Mouse (Mus musculus): ENCODE measurements at regions not wholly inside any gene's neighbourhood (a gene's known extent, or its start where the extent isn't known, plus 50 kb on each side); places are given as distances from the start of the nearest gene placed in this dataset.
A peak's percentile ranks its signal among the peaks of the same experiment; 100 is the strongest.

DNA sequence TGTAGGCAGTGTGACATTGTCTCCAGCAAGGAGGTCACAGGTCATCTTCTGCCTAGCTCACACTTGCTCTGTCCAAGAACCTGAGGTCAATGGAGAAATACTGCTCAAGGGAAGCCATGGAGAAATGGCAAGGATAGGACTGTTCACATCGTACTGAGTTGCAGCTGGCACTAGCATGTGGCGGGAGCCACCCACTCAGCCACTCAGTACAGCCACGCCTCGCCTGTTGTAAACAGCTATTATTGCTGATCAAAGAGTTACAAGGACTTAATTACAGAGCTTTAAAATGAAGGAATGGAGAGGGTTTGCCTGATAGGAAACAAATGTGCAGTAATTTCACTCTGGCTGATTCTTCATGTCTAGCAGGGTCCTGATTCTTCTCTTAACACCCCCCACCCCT lies 64.8 kb downstream of the Dll1 start:
- DNase-seq: no peak

DNA sequence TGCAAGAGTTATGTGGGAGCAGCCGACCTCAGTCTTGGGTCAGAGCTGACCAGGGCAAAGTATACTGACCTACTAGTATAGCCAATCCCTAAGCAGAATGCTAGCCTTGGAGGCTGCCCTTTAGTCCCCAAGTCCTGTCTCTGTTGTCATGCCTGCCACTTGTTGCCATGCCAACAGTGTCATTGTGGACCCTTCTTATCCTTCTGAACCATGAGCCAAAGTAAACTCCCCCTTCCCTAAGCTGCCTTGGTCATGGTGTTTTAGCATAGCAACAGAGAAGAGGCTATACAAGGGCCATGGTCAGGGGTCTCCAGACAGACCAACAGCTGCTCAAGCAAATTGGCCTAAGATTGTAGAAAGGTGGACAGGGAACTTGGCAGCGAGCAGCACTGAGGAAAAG lies 66.2 kb downstream of the Dll1 start:
- no peak for DNase-seq

DNA sequence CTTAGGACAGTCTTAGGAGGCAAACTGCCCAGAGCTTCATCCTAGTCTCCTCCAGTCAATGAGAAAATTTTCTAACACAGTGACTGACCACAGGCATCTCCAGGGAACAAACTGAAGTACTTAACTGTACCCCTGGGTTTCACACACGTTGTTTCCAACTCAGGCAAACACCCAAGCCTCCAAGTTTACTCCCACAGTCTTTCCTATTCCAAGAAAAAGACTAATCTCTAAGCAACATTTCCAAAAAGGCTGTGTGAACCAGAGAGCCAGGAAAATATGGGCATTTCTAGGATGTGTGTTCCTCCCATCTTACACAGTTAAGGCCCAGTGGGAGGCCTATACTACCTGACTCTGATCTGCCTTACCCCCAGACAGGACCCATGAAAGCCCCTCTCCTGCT lies 74.6 kb downstream of the Dll1 start:
- no peak for DNase-seq

DNA sequence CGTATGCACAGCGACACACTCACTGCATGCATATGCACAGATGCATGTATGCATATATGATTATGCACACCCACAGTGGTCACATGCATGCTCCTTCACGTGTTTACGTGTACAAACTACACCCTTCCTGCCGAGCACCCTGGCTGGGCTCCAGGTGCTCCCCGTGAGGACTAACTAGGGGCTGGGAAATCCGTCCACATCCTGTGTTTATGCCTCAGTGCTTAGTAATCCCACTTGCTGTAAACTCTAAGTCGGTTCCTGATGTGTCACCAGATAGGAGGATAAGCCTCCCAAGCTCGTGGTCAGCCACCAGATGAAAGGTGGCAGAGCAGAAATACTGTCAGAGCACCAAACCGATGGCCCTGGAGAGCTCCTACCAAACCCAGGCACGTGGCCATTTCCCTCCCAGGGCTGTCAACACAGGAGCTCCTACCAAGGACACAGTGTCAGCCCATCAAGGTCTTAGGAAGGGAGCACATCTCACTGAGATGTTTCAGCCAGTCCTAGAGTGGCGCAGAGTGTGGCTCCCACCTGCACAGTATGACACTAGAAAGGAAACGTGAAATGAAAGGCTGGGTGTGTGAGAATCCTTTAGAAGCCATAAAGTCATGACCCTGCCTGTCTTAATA lies 76.8 kb downstream of the Dll1 start:
- peak in 1 of 2 experiments; percentile 28 for DNase-seq

DNA sequence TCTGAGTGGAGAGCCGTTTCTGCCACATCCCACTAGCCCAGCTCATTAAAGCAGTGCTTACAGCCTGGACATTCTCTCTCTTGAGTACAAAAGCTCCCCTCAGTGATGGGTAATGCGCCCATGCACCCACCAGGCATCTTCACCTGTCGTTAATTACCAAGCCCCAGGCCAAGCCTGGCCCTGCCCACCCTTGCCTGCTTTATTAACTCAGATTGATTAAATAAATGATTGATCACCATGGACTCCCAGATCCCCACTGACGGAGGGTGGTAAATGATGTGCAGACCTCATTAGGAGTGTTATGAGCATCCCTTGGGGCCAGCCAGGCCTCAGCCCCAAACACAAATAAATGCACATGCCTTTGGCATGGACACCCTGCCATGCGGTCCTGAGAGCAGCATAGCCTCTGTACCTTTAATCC lies 82.5 kb downstream of the Dll1 start:
- no peak for DNase-seq

DNA sequence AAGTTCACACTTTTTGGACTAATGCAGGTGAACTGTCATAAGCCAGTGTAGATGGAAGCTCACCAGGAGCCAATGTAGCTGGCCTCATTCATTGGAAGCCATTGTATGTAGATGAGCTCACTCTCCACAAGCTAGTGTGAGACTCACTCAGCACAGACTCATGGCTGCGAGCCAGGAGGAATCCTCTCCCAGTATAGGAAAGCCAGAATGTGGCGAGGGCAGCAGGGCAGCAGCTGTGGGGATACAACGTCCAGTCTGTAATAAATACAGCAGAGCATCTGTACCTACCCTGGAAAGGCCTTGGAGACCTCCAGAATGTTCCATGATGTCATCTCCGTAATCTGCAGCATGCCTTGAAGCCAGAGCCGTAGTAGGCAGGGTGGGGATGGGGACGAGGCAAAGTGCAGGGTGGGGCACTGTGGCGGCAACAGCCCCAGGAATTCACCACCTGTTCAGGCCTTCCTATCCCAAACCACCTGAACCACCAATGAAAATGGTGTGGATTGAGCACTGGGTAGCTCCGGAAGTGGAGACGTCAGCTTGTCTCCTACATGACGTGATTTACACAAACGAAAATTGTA lies 84.1 kb downstream of the Dll1 start:
- no peak for DNase-seq

DNA sequence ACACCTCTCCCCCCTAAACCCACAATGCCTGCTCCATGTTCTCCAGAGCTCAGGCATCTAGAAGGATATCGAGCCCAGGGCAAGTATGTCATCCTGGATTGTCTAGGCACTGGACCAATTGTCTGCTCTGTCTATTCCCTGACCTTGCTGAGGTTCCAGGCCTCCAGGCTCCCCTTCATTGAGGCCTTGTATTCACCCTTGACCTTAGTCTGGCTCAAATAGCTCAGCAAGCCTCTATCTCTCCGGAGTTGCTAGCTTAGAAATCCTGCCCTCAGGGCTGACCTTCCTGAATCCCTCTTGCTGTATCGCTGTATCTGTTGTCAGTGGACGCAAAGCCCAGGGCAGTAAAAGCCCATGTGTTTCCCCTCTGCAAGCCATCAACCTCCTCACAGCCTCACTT lies 85.0 kb downstream of the Dll1 start:
- no peak for DNase-seq

DNA sequence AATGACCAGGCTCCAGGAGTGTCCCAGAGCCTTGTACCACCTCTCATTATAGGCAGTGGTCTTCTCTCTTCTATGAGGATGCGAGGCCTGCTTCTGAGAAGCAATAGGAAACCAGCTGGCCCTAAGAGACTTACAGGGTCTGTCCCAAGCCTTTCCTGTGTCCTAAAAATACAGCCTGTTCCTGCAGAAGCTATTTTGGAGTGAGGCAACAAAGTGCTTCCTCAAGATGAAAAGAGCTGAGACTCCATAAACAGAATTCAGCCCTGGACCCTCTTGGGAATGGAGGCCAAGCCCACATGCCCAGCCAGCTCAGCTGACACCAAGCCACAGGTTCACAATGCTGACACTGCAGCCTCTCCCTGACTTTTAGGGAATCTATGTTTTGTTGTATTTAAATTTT lies 86.3 kb downstream of the Dll1 start:
- DNase-seq: peak in 1 of 2 experiments; percentile 55

DNA sequence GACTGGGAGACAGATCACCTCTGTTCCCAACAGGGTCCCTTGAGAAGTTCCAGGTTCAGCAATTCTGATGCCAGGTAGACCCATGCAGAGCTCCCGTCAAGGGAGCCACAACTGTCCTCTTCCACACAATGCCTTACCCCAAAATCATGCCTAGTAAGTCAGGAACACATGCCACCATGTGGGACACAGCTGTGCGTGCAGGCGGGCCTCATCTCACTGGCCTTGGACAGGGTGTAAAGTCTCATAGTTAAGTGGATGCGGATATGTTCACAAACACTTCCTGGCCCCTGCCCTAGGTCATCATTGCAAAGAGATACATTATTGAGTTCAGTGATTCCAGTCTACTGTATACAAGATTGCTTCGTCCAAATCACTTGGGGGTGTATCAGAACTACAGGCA lies 87.6 kb downstream of the Dll1 start:
- DNase-seq: no peak

DNA sequence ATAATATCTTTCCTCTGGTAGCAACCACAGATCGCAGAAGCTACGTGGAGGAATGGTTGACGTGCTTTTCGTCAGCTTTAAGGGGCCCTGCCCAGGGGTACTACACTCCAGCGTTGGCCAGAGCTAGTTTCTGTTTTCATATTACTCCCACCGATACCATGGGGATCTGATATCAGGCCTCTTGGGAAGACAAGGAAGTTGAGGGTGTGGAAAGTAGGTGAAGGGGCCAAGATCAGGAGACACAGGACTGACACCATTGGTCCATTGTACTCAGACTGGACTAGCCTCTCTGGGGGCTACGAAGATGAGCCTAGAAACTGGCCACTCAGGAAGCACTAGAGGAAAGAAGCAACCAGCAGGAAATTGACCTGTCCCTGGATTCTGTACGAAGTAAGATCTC lies 88.0 kb downstream of the Dll1 start:
- no peak for DNase-seq

DNA sequence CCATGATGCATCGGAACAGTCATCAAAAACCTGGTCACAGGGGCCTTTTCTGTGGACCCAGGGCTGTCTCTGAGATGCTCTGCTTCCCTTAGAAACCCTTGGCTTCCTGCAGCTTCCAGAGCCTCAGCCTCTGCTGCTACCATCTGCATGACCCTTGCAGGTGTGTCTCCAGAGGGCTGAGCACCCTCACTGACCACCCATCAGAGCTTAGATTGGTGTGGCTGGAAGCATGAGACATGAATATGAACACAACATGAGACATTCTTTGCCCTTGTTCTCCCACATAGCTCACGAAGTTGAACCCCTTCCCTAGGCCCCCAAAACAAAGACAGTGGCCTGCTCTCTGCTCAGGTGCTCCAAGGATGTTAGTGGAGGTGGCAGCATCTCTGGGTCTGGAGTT lies 90.1 kb downstream of the Dll1 start:
- no peak for DNase-seq

DNA sequence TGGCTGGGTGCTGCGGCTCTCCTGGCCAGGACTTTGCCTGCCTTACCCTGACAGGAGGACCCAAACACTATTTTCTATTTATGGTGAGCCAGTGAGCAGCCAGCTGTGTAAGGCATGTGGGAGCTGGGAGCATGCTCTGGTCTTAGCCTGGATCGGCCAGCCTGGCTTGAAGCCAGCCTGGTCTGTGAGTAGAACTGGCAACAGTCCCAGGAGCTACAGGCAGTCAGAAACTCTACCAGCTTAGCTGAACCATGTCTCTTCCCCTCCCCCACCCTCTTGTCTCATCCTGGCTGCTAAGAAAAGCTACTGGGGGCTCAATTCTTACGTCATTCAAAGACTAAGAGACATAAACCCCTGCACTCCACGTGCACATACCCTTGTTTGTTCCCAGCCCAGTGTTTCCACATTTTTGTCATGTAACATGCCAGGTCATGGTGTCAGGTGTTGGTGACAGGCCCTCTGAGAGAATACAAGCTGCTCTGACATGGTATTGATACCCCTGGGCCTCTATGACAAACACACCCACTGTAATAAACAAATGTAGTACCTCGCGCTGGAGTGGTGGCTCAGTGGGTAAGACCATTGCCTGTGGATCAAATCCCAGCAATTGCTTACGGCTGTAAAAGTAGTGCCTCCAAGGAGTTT lies 91.2 kb downstream of the Dll1 start:
- peak; percentile 78 to 85 for DNase-seq

DNA sequence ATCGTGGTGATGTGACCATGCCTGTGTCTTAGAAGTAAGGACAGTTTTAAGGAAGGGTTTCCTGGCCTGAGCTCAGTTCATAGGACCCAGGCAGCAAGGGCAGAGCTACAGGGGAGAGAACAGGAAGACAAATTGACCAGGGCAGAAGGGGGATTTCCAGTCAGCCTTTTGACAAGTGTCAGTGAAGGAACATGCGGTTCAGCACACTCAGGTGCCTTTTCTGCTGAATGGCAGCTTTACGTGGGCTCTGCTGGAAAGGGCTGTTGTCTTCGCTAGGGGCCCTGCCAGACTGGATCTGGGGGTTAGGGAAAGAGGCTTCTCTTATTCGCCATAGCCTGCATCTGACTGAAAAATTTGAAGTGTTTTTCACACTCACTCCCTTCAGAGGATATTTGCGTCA lies 106.8 kb downstream of the Dll1 start:
- no peak for DNase-seq

DNA sequence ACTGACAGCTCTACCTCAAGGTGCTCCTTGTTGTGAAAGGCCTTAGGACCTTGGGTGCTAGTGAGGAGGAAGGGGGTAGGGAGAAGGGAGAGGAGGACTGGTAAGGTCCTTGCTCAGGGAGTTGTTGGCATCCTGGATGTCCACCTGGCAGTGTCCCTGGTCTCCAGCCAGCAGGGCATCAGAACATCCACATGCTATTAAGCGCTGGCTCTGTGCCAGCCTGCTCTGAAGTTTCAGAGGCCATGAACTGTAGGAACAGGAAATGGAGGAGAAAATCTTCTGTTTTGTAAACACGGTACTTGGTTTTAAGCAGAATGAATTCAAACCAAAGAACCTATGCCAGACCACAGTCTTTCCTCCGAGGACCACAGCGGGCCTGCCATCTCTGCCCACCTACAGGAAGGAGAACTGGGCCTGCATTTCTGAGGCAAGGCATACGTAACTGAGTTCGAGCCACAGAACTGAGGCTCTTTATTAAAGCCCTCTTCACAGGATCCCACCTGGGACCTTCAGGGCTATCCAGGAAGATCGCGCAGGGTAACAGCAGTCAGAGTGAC lies 107.5 kb downstream of the Dll1 start:
- no peak for DNase-seq

DNA sequence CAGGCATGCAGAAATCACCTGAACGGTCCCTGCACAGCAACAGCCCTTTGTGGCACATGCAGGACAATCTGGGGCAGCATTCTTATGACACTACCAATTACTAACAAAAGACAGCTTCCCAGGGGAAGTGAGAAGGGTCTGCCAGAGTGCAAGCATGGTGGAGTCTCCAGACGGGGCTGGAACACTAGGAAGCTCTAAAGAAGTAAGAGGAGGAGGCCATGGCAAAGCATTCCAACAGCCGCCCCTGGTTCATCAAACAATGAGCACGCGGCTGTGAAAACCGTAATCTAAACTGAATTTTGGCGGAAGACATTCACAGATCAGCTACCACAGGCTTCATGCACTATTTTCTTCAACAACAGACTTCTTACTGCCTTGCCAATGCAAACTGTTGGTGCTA lies 109.0 kb downstream of the Dll1 start:
- DNase-seq: no peak

DNA sequence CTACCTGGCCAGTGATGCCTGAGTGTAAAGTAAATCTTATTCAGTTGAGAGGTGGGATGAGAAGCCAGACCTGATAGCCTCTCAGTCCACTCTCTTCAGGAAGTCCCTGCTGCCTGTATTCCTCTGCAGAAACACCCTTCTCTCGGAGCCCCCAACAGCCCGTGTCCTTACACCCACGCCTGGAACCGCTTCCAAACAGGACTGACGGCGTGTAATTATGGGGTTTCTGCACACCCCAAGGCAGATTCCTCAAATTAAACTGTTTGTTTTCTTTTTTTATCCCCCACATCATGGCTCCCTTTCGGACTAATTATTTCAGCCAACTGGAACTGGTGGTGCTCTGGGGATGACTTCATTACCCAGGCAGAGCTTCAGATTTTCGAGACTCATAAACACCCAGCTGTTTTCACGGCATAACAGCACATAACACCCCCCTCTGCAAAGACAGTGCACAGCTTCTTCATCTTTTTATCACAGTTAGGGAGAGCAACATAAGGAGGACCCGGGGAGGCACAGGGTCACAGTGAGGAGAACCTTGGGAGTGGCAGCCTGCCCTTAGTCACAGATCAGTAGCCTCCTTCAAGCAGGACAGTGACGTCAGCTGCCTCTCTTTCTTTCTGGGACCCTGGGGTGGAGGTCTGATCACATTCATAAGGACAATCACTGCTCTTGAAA lies 117.1 kb downstream of the Dll1 start:
- DNase-seq: peak in 1 of 2 experiments; percentile 11

DNA sequence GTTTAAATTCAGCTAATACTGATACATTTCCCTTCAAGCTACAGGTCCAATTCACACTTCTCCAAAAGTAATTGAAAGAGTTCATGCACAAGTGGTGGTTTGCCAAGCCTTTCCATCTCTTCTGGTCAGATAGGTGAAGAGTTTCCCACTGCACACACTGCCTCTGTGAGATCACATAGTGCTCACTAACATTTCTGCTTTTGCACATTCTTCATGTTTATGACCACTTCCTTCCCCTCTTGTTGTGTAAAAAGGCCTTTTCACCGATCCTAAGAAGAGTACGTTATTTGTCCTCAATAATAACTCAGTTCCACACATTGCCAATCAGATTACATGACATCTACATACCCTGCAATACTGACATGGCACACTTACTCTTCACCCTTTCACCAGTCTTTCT lies 120.8 kb downstream of the Dll1 start:
- no peak for DNase-seq

DNA sequence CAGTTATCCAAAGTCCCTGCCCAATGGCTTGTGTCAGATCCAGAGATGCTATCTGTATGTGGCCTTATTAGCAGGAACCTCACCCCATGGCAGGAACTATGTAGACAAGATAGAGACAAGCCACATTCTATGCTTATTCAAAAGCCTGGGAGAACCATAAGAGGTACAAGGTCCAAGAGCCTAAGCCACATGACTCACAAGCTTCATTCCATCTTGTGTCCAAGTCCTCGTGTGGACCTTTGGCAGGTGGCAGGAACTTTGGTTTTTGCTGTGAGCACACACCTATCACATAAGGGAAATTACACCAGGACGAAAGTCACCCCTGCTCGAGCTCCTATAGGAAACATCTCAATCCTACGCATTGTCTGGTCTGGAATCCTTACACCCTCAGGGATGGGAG lies 122.9 kb downstream of the Dll1 start:
- DNase-seq: no peak

DNA sequence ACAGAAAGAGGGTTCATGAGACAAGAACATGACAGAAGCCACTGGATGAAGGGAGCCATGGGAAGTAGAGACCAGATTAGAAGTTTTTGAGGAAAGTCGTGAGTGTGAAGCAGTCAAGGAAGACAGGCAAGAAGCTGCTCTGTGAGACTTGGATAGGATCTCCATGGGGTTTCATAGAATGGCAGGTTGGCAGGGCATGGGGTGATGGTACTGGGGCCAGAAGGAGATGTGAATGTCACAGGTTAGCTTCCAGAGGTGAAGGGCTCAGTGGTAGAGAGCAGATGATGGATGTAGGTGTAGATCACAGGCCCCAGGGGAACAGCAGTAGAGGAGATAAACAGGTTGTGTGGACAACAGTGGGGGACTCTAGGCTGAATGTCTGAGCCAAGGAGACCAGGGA lies 123.4 kb downstream of the Dll1 start:
- DNase-seq: no peak

DNA sequence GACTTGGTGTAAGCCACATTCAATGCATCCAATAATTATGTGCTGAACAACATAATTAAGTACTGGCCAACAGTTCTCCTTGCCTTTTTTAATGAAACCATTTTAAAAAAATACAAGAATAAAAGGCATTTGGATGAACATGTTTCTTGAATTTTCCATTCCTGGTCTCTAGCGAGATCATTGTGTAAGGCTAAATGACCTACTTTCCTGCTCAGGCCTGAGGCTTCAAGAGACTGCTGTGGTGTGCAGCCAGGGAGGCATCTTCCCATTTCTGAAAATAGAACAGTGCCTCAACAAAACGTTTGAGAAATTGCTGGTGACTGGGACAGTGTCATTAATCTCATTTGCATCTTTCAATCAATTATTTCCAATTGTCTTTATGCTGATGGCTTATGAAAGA lies 124.5 kb downstream of the Dll1 start:
- DNase-seq: peak in 1 of 2 experiments; percentile 12

DNA sequence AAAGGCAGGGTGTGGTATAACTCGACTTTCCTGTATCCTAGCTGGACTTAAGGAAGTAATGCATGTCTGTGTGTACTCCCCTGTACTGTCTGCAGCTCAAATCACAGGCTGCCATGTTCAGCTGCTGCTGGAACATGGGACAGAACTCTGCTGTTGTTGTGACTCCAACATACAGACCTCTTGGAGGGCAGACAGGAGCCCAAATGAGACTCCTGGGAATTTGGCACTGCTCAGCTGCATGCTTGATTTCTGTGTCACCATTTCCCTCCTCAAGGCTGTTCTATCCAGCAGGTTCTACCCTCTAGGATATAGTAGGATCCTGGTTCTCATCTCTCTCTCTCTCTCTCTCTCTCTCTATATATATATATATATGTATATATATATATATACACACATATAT lies 125.0 kb downstream of the Dll1 start:
- no peak for DNase-seq

DNA sequence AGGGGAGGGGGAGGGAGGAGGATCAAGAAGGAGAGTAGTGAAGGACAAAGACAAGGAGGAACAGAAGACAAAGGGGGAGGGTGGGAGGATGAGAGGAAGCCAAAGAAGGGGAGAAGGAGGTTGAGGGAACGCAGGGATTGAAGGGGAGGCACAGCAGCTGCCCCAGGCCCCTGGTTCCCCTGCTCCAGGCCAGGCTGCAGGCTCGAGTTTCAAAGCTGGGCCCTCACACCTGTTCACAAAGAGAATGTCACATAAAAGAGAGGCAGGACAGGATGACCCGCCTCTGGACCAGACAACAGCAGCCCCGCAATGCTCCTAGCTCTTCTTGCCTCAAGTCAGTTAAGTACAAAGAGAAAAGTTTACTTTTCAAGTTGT lies 128.3 kb downstream of the Dll1 start:
- no peak for DNase-seq
